Comparison of ENCODE assay signal across 23 mouse cellular contexts in the genomic region with DNA sequence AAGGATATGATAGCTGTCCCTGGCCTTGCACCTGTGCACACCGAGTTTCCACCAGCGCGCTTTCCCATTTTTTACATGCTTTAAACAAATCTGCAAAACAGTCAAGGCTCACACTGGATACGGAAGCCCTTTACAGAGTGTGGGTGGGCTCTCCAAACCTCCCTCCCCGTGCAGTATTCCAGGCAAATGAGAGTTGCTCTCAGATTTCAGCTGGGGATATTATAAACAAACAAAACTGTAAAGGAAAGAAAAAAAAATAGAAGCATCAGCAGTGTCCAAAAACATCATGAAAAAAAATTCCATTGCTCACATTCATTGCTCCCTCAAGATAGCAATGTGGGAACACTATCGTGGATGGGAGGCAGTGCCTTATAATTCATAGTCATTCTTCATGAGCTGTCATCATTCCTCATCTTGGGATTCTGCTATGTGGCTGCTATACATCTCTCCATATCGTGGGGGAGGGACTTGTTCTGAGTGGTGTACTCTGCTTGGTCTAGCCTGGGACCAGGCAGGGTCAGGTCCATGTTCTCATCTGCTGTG.
A peak's percentile ranks its signal among the peaks of the same experiment; 100 is the strongest.
DNase-seq lines count a peak whose midpoint lies in the region; ATAC-seq lines count a peak whose summit lies in the region.
"Had no signal": no experiment of that assay in that cellular context is flagged by ENCODE, and none has a peak within 500 bp of the region (broad histone marks: within the 10 kb centered on the region; RNA-seq: fewer than 3 reads in every experiment).

No protein-coding gene starts in this region.

- H3K4me1 ChIP-seq in lung, embryonic 15.5 days: peaks cover 5% of the 10 kb centered on the region; the same call in 1 of the 2 replicates
- no peaks in the 10 kb centered on the region for H3K4me1 ChIP-seq in midbrain, embryonic 11.5 days (ENCODE audit: control insufficient read depth, insufficient read depth, low read length)
- no peaks in the 10 kb centered on the region for H3K4me1 ChIP-seq in midbrain, embryonic 13.5 days (replicated peaks)
- no peaks in the 10 kb centered on the region for H3K4me1 ChIP-seq in intestine, embryonic 15.5 days (replicated peaks)
- H3K4me1 ChIP-seq: embryonic facial prominence, embryonic 13.5 days; forebrain, embryonic 12.5 days; heart, embryonic 10.5 days had no signal

- peak; percentile 50 for ATAC-seq in frontal cortex, adult (ENCODE audit: low TSS enrichment)
- peak; percentile 90 for ATAC-seq in lung, embryonic 15.5 days (ENCODE audit: borderline replicate concordance, extremely low read depth, low FRiP score, low TSS enrichment)
- no peak for ATAC-seq in midbrain, embryonic 11.5 days (ENCODE audit: low FRiP score)
- no peak for ATAC-seq in midbrain, embryonic 13.5 days
- ATAC-seq in intestine, embryonic 15.5 days: no peak
- ATAC-seq: activated CD4-positive, CD25-positive, alpha-beta regulatory T cell, adult 4 months; forebrain, embryonic 16.5 days; Patski had no signal

- no peak for DNase-seq in frontal cortex, postnatal 36 days (ENCODE audit: low spot score in 2 of 2)
- no peak for DNase-seq in lung, postnatal 25 days (ENCODE audit: low spot score)
- peak; percentile 26 for DNase-seq in midbrain, embryonic 11.5 days (ENCODE audit: low spot score, missing footprints)
- peak; percentile 29 for DNase-seq in brain, adult 2 months (ENCODE audit: low read depth, low spot score)
- DNase-seq: adrenal gland, postnatal 14 days; cerebellum, adult 18-20 months; cerebellum, adult 9-11 months; cerebellum, postnatal 36 days; gastrocnemius, adult 2 months; gastrocnemius, postnatal 36 days; heart, adult 18-20 months; heart, postnatal 10 days had no signal

- peak overlapping the region; percentile 56 for H3K27ac ChIP-seq in lung, embryonic 15.5 days
- no peak overlapping the region for H3K27ac ChIP-seq in midbrain, embryonic 11.5 days (ENCODE audit: low read depth, low read length)
- H3K27ac ChIP-seq in midbrain, embryonic 13.5 days: no peak overlapping the region
- H3K27ac ChIP-seq in intestine, embryonic 15.5 days: no peak overlapping the region
- H3K27ac ChIP-seq: embryonic facial prominence, embryonic 13.5 days; forebrain, embryonic 12.5 days; gastrocnemius, adult 2 months; heart, embryonic 10.5 days; hindbrain, embryonic 13.5 days had no signal

- H3K4me3 ChIP-seq in lung, embryonic 15.5 days: no peak overlapping the region
- H3K4me3 ChIP-seq in midbrain, embryonic 11.5 days (ENCODE audit: low read depth, low read length): no peak overlapping the region
- H3K4me3 ChIP-seq in midbrain, embryonic 13.5 days (replicated peaks): no peak overlapping the region
- no peak overlapping the region for H3K4me3 ChIP-seq in intestine, embryonic 15.5 days (replicated peaks)
- H3K4me3 ChIP-seq: embryonic facial prominence, embryonic 13.5 days; forebrain, embryonic 12.5 days; gastrocnemius, adult 2 months; heart, embryonic 10.5 days; hindbrain, embryonic 13.5 days had no signal

- no peaks in the 10 kb centered on the region for H3K9me3 ChIP-seq in lung, embryonic 15.5 days
- H3K9me3 ChIP-seq in midbrain, embryonic 11.5 days (ENCODE audit: control insufficient read depth, low read length): no peaks in the 10 kb centered on the region
- no peaks in the 10 kb centered on the region for H3K9me3 ChIP-seq in midbrain, embryonic 13.5 days
- no peaks in the 10 kb centered on the region for H3K9me3 ChIP-seq in intestine, embryonic 15.5 days
- H3K9me3 ChIP-seq: embryonic facial prominence, embryonic 13.5 days; forebrain, embryonic 12.5 days; heart, embryonic 10.5 days; hindbrain, embryonic 13.5 days had no signal

- H3K36me3 ChIP-seq in lung, embryonic 15.5 days: no peaks in the 10 kb centered on the region
- H3K36me3 ChIP-seq in midbrain, embryonic 11.5 days (ENCODE audit: control insufficient read depth, insufficient read depth, low read length): no peaks in the 10 kb centered on the region
- H3K36me3 ChIP-seq in midbrain, embryonic 13.5 days: no peaks in the 10 kb centered on the region
- H3K36me3 ChIP-seq in intestine, embryonic 15.5 days: no peaks in the 10 kb centered on the region
- H3K36me3 ChIP-seq: embryonic facial prominence, embryonic 13.5 days; forebrain, embryonic 12.5 days; heart, embryonic 10.5 days; hindbrain, embryonic 13.5 days had no signal

- 0 out of 2 replicates have a peak overlapping the region, but pooled peaks have one; percentile 15 for H3K4me2 ChIP-seq in lung, embryonic 15.5 days
- H3K4me2 ChIP-seq in midbrain, embryonic 11.5 days: no peak overlapping the region
- no peak overlapping the region for H3K4me2 ChIP-seq in midbrain, embryonic 13.5 days (replicated peaks)
- H3K4me2 ChIP-seq in intestine, embryonic 15.5 days (replicated peaks): no peak overlapping the region
- H3K4me2 ChIP-seq: embryonic facial prominence, embryonic 13.5 days; forebrain, embryonic 12.5 days; hindbrain, embryonic 13.5 days had no signal

- no peaks in the 10 kb centered on the region for H3K27me3 ChIP-seq in lung, embryonic 15.5 days
- H3K27me3 ChIP-seq in midbrain, embryonic 11.5 days (ENCODE audit: control insufficient read depth, insufficient read depth, low read length): no peaks in the 10 kb centered on the region
- H3K27me3 ChIP-seq in midbrain, embryonic 13.5 days: no peaks in the 10 kb centered on the region
- no peaks in the 10 kb centered on the region for H3K27me3 ChIP-seq in intestine, embryonic 15.5 days (replicated peaks)
- H3K27me3 ChIP-seq: embryonic facial prominence, embryonic 13.5 days; forebrain, embryonic 12.5 days; hindbrain, embryonic 13.5 days; Patski had no signal

- 39% methylated on average over 7 of the region's 7 CpGs for WGBS in lung, embryonic 15.5 days
- WGBS in midbrain, embryonic 11.5 days: 86% methylated on average over 7 of the region's 7 CpGs
- 87% methylated on average over 7 of the region's 7 CpGs for WGBS in midbrain, embryonic 13.5 days
- 44% methylated on average over 7 of the region's 7 CpGs for WGBS in intestine, embryonic 15.5 days

- no peak overlapping the region for H3K9ac ChIP-seq in lung, embryonic 15.5 days
- H3K9ac ChIP-seq in midbrain, embryonic 11.5 days (ENCODE audit: low read length): no peak overlapping the region
- no peak overlapping the region for H3K9ac ChIP-seq in midbrain, embryonic 13.5 days (replicated peaks)
- no peak overlapping the region for H3K9ac ChIP-seq in intestine, embryonic 15.5 days
- H3K9ac ChIP-seq: embryonic facial prominence, embryonic 13.5 days; forebrain, embryonic 12.5 days; hindbrain, embryonic 13.5 days had no signal

Comparison
In these comparisons a context has a peak if more than half of its experiments do, and no peak if none do; other contexts are left out.
1. ATAC-seq: peak in frontal cortex, adult (single experiment) and lung, embryonic 15.5 days (single experiment); none in midbrain, embryonic 11.5 days (single experiment), midbrain, embryonic 13.5 days (single experiment) and intestine, embryonic 15.5 days (single experiment).
2. DNase-seq: peak in midbrain, embryonic 11.5 days (single experiment) and brain, adult 2 months (single experiment); none in frontal cortex, postnatal 36 days (0 of 2) and lung, postnatal 25 days (single experiment).